Mouse (Mus musculus) forebrain, embryonic 14.5 days (tissue): ENCODE data around the gene Nrf1. TPM values are rescaled to one million over a fixed set of nuclear protein-coding genes. Genes with fewer than 3 reads are reported as not detected.

Experiments
- ATAC-seq: fragments of 200-750 bp; cut with Nextera tagmentation; 2 replicates; pipeline ENCODE4 v1.8.0; 2017; ENCODE audit warnings: mild to moderate bottlenecking, moderate library complexity
- DNase-seq: peaks from one replicate; pipeline ENCODE4 v3.0.0-alpha.2; 2015; ENCODE audit warnings: low spot score
- H3K27ac ChIP-seq: fragments of 300-500 bp; sonication (generic); 2 replicates; pipeline ENCODE4 v1.5.1; 2014; ENCODE audit warnings: low read depth, mild to moderate bottlenecking, control low read depth, low read length, moderate library complexity
- H3K27me3 ChIP-seq: fragments of 300-500 bp; sonication (generic); replicated peaks from 2 replicates; pipeline ENCODE4 v1.6.1; 2014; ENCODE audit warnings: low read length, control low read depth, mixed read lengths; ENCODE audit not compliant: control insufficient read depth, insufficient read depth
- H3K36me3 ChIP-seq: fragments of 300-500 bp; sonication (generic); 2 replicates; pipeline ENCODE4 v1.6.1; 2014; ENCODE audit warnings: low read length, control low read depth; ENCODE audit not compliant: control insufficient read depth, insufficient read depth
- H3K4me1 ChIP-seq: fragments of 300-500 bp; sonication (generic); 2 replicates; pipeline ENCODE4 v1.6.1; 2014; ENCODE audit warnings: antibody characterized with exemption, low read length, control low read depth; ENCODE audit not compliant: control insufficient read depth, insufficient read depth
- H3K4me2 ChIP-seq: fragments of 300-500 bp; sonication (generic); 2 replicates; pipeline ENCODE4 v1.6.1; 2014; ENCODE audit warnings: mild to moderate bottlenecking, control low read depth, low read length
- H3K4me3 ChIP-seq: fragments of 300-500 bp; sonication (generic); 2 replicates; pipeline ENCODE4 v1.5.1; 2014; ENCODE audit warnings: low read depth, low read length, control low read depth
- H3K9ac ChIP-seq: fragments of 300-500 bp; sonication (generic); 2 replicates; pipeline ENCODE4 v1.6.1; 2014; ENCODE audit warnings: mild to moderate bottlenecking, low read length, control low read depth, moderate library complexity
- H3K9me3 ChIP-seq: fragments of 300-500 bp; sonication (generic); replicated peaks from 2 replicates; pipeline ENCODE4 v1.6.1; 2016; ENCODE audit warnings: low read length, control low read depth, mixed read lengths; ENCODE audit not compliant: control insufficient read depth
- WGBS: fragments of 180-500 bp; shearing (Covaris S2); extraction: QIAGEN DNeasy Blood & Tissue Kit; methylation state at CpG from one replicate; pipeline ENCODE4 v1.1.7; 2014; 5-methylcytosine and 5-hydroxymethylcytosine counted together
- polyA plus RNA-seq: library from polyadenylated mRNA; unstranded; fragments of >200 nt; fragmentation: Nextera tagmentation; extraction: Ambion mirVana; gene quantifications from 2 replicates; pipeline ENCODE4 v1.2.1, GENCODE M21; 2014

The Nrf1 gene
- polyA plus RNA-seq, 1 experiment from 2014 or later, result 48.7 TPM

DNA sequence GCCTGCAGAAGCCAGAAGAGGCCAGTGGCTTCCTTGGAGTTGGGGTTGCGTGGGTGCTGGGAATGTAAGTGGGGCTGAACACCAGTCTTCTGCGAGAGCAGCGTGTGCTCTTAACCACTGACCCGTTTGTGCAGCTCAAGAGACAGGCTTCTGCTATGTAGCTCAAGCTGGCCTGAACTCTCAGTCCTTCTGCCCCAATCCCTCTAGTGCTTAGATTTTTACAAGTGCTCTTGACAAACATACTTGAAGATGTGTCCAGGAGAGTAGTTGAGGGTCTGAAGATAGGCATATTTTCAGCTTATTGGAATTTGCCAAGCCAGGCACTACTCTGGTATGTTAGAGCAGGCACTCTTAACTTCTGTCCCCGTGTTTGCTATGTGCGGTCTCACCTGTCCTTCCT, 45.0 kb downstream of the Nrf1 start:
- H3K9me3 ChIP-seq, result no peaks in the 10 kb centered on the region
- H3K4me2 ChIP-seq, result no peak overlapping the region
- ATAC-seq, result no peak
- no peak overlapping the region for H3K9ac ChIP-seq
- H3K27ac ChIP-seq, result no peak overlapping the region
- no peak for DNase-seq
- 94% methylated on average over 6 of the region's 6 CpGs for WGBS
- H3K4me1 ChIP-seq, result no peaks in the 10 kb centered on the region
- H3K36me3 ChIP-seq, result peaks cover 45% of the 10 kb centered on the region
- H3K4me3 ChIP-seq, result no peak overlapping the region
- H3K27me3 ChIP-seq, result no peaks in the 10 kb centered on the region

GRCm38 (mm10) chr6:30101773-30102415, 54.1 kb downstream of the Nrf1 start:
- no peak overlapping the region for H3K27ac ChIP-seq
- no peaks in the 10 kb centered on the region for H3K4me1 ChIP-seq
- H3K4me2 ChIP-seq, result no peak overlapping the region
- ATAC-seq (no peak), DNase-seq (no peak)
- peaks cover 69% of the 10 kb centered on the region for H3K36me3 ChIP-seq
- 80% methylated on average over 12 of the region's 12 CpGs for WGBS
- no peak overlapping the region for H3K4me3 ChIP-seq
- no peaks in the 10 kb centered on the region for H3K27me3 ChIP-seq
- H3K9ac ChIP-seq, result no peak overlapping the region
- H3K9me3 ChIP-seq, result no peaks in the 10 kb centered on the region

GRCm38 (mm10) chr6:30106091-30106490, 58.3 kb downstream of the Nrf1 start:
- no peaks in the 10 kb centered on the region for H3K9me3 ChIP-seq

GRCm38 (mm10) chr6:30107456-30107855, 59.7 kb downstream of the Nrf1 start:
- no peak for ATAC-seq
- no peak overlapping the region for H3K9ac ChIP-seq

More at GRCm38 (mm10) chr6:30106091-30106490, 58.3 kb downstream of the Nrf1 start:
- Histone ChIP-seq H3K4me3 (no peak overlapping the region), H3K27me3 (no peaks in the 10 kb centered on the region), H3K4me1 (no peaks in the 10 kb centered on the region), H3K27ac (no peak overlapping the region), H3K9ac (no peak overlapping the region), H3K4me2 (no peak overlapping the region), H3K36me3 (peaks cover 61% of the 10 kb centered on the region)
- DNase-seq (no peak), ATAC-seq (no peak)
- 96% methylated on average over 2 of the region's 2 CpGs for WGBS

DNA sequence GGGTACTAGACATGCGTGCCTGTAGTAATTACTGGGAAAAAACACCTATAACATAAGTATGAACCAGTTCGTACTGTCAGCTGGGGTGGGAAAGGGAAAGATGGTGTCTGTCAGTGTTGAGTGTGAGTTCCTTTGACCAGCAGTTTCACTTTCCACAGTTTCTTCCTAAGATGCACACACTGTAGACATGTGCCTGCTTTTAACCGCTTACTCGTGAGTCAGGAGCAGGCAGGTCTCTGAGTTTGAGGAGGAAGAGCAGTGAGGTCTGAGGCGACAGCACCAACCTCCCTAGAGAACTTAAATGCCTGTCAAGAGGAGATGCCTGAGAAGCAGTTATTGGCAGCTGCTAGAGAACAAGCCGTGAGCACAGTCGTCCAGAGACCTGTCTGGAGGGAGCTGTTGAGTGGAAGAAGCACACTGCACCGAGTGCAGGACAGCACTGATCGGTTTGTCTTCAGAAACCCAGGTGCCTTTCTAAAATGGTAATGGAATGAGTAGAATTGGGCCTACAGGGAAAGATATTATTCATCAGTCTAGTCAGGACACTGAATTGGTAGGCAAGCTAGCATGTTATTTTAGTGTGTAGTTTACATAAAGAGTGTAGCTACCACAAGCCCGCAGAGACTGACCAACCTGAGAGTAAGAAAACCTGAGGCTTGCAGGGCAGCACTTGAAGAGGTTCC, 62.2 kb downstream of the Nrf1 start:
- no peaks in the 10 kb centered on the region for H3K4me1 ChIP-seq
- H3K4me3 ChIP-seq, result no peak overlapping the region
- no peak overlapping the region for H3K4me2 ChIP-seq
- H3K27ac ChIP-seq, result no peak overlapping the region
- WGBS, result 94% methylated on average over 10 of the region's 10 CpGs
- no peak overlapping the region for H3K9ac ChIP-seq
- no peaks in the 10 kb centered on the region for H3K9me3 ChIP-seq
- peaks cover 51% of the 10 kb centered on the region for H3K36me3 ChIP-seq
- no peaks in the 10 kb centered on the region for H3K27me3 ChIP-seq
- no peak for ATAC-seq
- DNase-seq, result no peak

More at GRCm38 (mm10) chr6:30107456-30107855, 59.7 kb downstream of the Nrf1 start:
- 88% methylated on average over 2 of the region's 2 CpGs for WGBS
- H3K27ac ChIP-seq, result no peak overlapping the region
- DNase-seq, result no peak
- H3K36me3 ChIP-seq, result peaks cover 58% of the 10 kb centered on the region
- H3K4me1 ChIP-seq, result no peaks in the 10 kb centered on the region
- H3K4me2 ChIP-seq, result no peak overlapping the region
- H3K4me3 ChIP-seq, result no peak overlapping the region
- no peaks in the 10 kb centered on the region for H3K9me3 ChIP-seq
- no peaks in the 10 kb centered on the region for H3K27me3 ChIP-seq

GRCm38 (mm10) chr6:30112349-30113132, 64.8 kb downstream of the Nrf1 start:
- Histone ChIP-seq H3K4me1 (no peaks in the 10 kb centered on the region), H3K27me3 (no peaks in the 10 kb centered on the region), H3K27ac (no peak overlapping the region), H3K4me3 (no peak overlapping the region), H3K4me2 (no peak overlapping the region), H3K9me3 (no peaks in the 10 kb centered on the region), H3K9ac (no peak overlapping the region), H3K36me3 (peaks cover 65% of the 10 kb centered on the region)
- ATAC-seq (no peak), DNase-seq (peak; percentile 52)
- 48% methylated on average over 4 of the region's 4 CpGs for WGBS

DNA sequence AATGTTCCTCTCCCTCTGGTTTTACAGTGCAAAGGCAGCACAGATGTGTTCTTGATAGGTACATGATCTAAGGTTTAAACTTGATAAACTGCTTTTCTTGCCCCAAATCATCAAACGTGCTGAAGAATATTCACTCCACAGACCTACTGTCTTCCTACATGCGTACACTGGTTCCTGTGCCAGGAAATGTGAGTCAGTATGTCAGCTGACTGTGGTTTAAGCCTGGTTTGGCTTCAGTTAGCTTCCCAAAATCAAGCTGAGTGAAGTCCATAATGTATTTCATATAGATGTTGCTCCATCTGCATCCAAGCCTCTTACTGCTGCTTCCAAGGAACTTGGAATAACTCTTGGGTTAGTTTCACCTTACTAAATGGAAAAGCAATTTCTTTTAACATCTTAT, 66.3 kb downstream of the Nrf1 start:
- DNase-seq (no peak), ATAC-seq (no peak)
- Histone ChIP-seq H3K36me3 (peaks cover 74% of the 10 kb centered on the region), H3K9me3 (no peaks in the 10 kb centered on the region), H3K27me3 (no peaks in the 10 kb centered on the region), H3K4me3 (no peak overlapping the region), H3K9ac (no peak overlapping the region), H3K4me1 (no peaks in the 10 kb centered on the region), H3K4me2 (no peak overlapping the region), H3K27ac (no peak overlapping the region)
- 93% methylated on average over 2 of the region's 2 CpGs for WGBS

GRCm38 (mm10) chr6:30121152-30121551, 73.4 kb downstream of the Nrf1 start:
- 80% methylated on average over 2 of the region's 2 CpGs for whole genome bisulfite sequencing
- ATAC-seq (no peak), DNase-seq (no peak)
- Histone ChIP-seq H3K9me3 (no peaks in the 10 kb centered on the region), H3K9ac (no peak overlapping the region), H3K4me1 (no peaks in the 10 kb centered on the region), H3K36me3 (peaks cover 74% of the 10 kb centered on the region), H3K27ac (no peak overlapping the region), H3K4me3 (no peak overlapping the region), H3K4me2 (no peak overlapping the region), H3K27me3 (no peaks in the 10 kb centered on the region)

DNA sequence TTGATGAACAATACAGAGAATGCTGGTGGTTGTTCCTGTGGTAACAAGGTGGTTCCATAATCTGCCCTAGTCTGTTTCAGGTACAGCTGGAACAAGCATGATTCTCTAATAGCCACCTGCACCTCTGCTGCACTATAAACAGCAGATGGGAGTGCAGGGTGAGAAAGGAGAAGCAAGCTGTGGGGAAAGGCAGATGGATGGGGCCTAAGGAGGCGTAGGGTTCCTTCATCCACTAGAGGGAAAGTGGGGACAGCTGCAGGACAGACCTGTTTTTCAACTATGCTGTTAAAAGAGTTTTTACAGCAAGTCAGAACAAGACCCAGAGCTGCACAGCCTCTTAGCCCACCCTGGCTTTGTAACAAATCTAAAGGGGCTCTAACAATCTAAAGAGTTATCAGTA, 73.8 kb downstream of the Nrf1 start:
- Histone ChIP-seq H3K4me1 (no peaks in the 10 kb centered on the region), H3K27ac (no peak overlapping the region), H3K4me3 (no peak overlapping the region), H3K9me3 (no peaks in the 10 kb centered on the region), H3K36me3 (peaks cover 72% of the 10 kb centered on the region), H3K27me3 (no peaks in the 10 kb centered on the region), H3K9ac (no peak overlapping the region), H3K4me2 (no peak overlapping the region)
- ATAC-seq, result no peak
- 77% methylated on average over 1 of the region's 1 CpGs for WGBS
- DNase-seq, result no peak
